Mouse (Mus musculus): Measurements from ENCODE around the gene Fstl3. TPM values are rescaled to one million over a fixed set of nuclear protein-coding genes. Genes with fewer than 3 reads are reported as not detected.

Gene Fstl3
- polyA plus RNA-seq, 1 experiment from 2014 or later: 2.8 TPM

- peak overlapping the region; percentile 57; the same call in 1 of the 2 replicates for H3K9ac ChIP-seq
- WGBS: 93% methylated on average over 7 of the region's 7 CpGs
- no peaks in the 10 kb centered on the region for H3K27me3 ChIP-seq
- H3K9me3 ChIP-seq: no peaks in the 10 kb centered on the region
- H3K27ac ChIP-seq (replicated peaks): no peak overlapping the region
- H3K4me2 ChIP-seq: no peak overlapping the region
- peaks cover 32% of the 10 kb centered on the region for H3K36me3 ChIP-seq
- H3K4me3 ChIP-seq: no peak overlapping the region
- peaks cover 40% of the 10 kb centered on the region for H3K4me1 ChIP-seq (replicated peaks)
- ATAC-seq (ENCODE audit: low read depth): no peak
Measured at GRCm38 (mm10) chr10:79764234-79764633, 12.8 kb upstream of the Fstl3 start.

GRCm38 (mm10) chr10:79765228-79765745 lies 11.8 kb upstream of the Fstl3 start:
- Histone ChIP-seq H3K9ac (peak overlapping the region; percentile 96), H3K4me1 (replicated peaks) (peaks cover 40% of the 10 kb centered on the region), H3K36me3 (peaks cover 25% of the 10 kb centered on the region), H3K4me3 (peak overlapping the region; percentile 95), H3K27me3 (no peaks in the 10 kb centered on the region), H3K27ac (replicated peaks) (no peak overlapping the region), H3K9me3 (no peaks in the 10 kb centered on the region), H3K4me2 (peak overlapping the region; percentile 96)
- WGBS: 80% methylated on average over 2 of the region's 2 CpGs
- no peak for ATAC-seq (ENCODE audit: low read depth)

- ATAC-seq (ENCODE audit: low read depth): no peak
- WGBS: 10% methylated on average over 16 of the region's 16 CpGs
- H3K27ac ChIP-seq (replicated peaks): peak overlapping the region; percentile 94
Measured at GRCm38 (mm10) chr10:79766001-79766507, 11.0 kb upstream of the Fstl3 start.

GRCm38 (mm10) chr10:79766508-79767325 lies 10.4 kb upstream of the Fstl3 start, which contains the start of gene Rnf126:
TSS of gene Rnf126 (minus strand) at chr10:79766952.
- H3K9me3 ChIP-seq: no peaks in the 10 kb centered on the region
- peak; percentile 92 for ATAC-seq (ENCODE audit: low read depth)
- peak within 1 kb of the TSS; percentile 95 for H3K4me3 ChIP-seq
- no peaks in the 10 kb centered on the region for H3K27me3 ChIP-seq
- under 1% methylated on average over 87 of the region's 101 CpGs for WGBS
- peak within 1 kb of the TSS; percentile 96 for H3K9ac ChIP-seq
- H3K4me1 ChIP-seq (replicated peaks): peaks cover 40% of the 10 kb centered on the region
- H3K36me3 ChIP-seq: peaks cover 11% of the 10 kb centered on the region
- peak within 1 kb of the TSS; percentile 96 for H3K4me2 ChIP-seq
- H3K27ac ChIP-seq (replicated peaks): peak within 1 kb of the TSS; percentile 94

More at GRCm38 (mm10) chr10:79766001-79766507, 11.0 kb upstream of the Fstl3 start:
- Histone ChIP-seq H3K4me2 (peak overlapping the region; percentile 96), H3K4me3 (peak overlapping the region; percentile 95), H3K4me1 (replicated peaks) (peaks cover 40% of the 10 kb centered on the region), H3K36me3 (peaks cover 18% of the 10 kb centered on the region), H3K27me3 (no peaks in the 10 kb centered on the region), H3K9ac (peak overlapping the region; percentile 96), H3K9me3 (no peaks in the 10 kb centered on the region)

DNA sequence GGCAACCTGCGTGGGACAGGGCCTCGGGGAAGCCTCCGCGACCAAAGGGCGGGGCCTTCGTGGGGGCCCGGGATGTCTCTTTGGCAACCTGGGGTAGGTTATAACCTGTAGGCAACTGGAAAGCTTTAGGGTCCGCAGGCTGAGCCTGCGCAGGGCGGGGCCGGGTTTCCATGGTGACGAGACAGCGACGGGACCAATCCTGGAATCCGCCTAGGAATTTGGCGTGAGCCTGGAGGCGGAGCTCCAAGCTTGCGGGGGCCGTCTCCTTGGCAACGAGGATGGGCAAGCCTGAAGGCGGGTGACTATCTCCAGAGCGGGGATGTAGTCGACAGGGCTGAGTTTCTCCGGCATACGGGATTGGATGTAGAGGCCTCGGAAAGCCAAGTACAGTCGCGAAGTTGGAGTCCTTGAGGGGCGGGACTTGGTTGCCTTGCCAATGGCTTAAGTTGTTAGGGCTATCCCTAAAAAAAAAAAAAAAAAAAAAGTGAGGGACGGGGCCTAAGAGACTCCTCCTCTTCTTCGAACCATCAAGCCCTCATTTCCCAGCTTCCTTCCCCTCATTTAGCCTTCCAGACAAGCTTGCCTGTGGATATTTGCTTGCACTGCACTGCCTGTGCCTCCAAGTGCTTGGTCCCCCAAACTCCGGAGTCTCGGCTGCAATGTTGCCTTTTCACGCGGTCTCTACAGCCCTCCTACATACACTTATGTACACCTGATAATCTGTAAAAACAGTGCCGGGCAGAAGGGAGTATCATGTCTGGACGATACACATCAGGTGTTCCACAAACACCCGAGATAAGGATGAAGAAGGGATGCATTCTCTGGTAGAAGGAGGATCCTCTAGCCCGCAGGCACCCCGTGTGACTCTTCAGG lies 9.5 kb upstream of the Fstl3 start:
- Histone ChIP-seq H3K4me3 (peak overlapping the region; percentile 95), H3K4me1 (replicated peaks) (peaks cover 40% of the 10 kb centered on the region), H3K4me2 (peak overlapping the region; percentile 96), H3K27me3 (no peaks in the 10 kb centered on the region), H3K27ac (replicated peaks) (peak overlapping the region; percentile 94), H3K36me3 (peaks cover 2% of the 10 kb centered on the region; the same call in 1 of the 2 replicates), H3K9ac (peak overlapping the region; percentile 96), H3K9me3 (no peaks in the 10 kb centered on the region)
- ATAC-seq (ENCODE audit: low read depth): peak; percentile 88
- WGBS: 12% methylated on average over 40 of the region's 40 CpGs

DNA sequence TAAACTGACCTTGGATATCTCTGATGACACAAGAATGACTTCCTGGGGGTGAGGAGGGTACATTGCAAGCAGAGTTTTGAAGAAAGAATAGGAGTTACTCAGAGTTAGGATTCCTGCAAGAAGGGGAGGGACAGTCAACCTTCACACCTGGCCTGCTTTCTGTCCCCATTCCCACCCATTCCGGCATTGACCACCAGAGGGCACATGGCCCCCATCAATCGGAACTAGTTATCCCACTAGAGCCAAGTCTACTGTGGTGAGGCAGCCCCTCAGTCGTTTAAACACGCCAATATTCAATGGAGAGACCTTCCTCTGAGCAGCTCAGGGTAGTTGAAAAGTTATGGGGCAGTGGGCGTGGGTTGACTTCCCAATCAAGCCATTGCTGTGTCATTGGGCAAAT lies 8.7 kb upstream of the Fstl3 start:
- H3K4me2 ChIP-seq: peak overlapping the region; percentile 96
- peaks cover 40% of the 10 kb centered on the region for H3K4me1 ChIP-seq (replicated peaks)
- H3K4me3 ChIP-seq: 0 out of 2 replicates have a peak overlapping the region, but pooled peaks have one; percentile 95
- no peaks in the 10 kb centered on the region for H3K27me3 ChIP-seq
- no peaks in the 10 kb centered on the region for H3K36me3 ChIP-seq
- no peak for ATAC-seq (ENCODE audit: low read depth)
- no peak overlapping the region for H3K27ac ChIP-seq (replicated peaks)
- H3K9me3 ChIP-seq: no peaks in the 10 kb centered on the region
- WGBS: under 1% methylated on average over 5 of the region's 5 CpGs
- no peak overlapping the region for H3K9ac ChIP-seq

GRCm38 (mm10) chr10:79769329-79769728 lies 7.7 kb upstream of the Fstl3 start:
- Histone ChIP-seq H3K27ac (replicated peaks) (no peak overlapping the region), H3K27me3 (no peaks in the 10 kb centered on the region), H3K9ac (no peak overlapping the region), H3K4me2 (no peak overlapping the region), H3K4me3 (no peak overlapping the region), H3K4me1 (replicated peaks) (peaks cover 32% of the 10 kb centered on the region), H3K36me3 (no peaks in the 10 kb centered on the region), H3K9me3 (no peaks in the 10 kb centered on the region)
- no peak for ATAC-seq (ENCODE audit: low read depth)
- 48% methylated on average over 4 of the region's 4 CpGs for WGBS

DNA sequence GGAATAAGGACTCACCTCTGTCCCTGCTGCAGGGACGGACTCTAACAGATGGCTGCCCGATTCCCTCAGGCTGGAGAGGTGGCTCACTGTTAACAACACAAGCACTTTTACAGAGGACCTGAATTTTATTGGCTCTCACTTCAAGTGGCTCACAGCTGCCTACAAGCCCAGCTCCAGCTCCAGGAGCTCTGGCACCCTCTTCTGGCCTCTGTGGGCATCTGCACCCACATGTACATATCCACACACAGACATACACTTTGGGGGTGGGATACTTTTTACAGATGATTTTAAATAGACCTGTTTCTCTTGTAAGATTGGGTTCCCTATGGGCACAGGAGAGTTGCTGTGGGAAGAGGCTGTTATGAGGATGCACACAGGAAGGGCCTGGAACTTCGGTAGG lies 4.8 kb upstream of the Fstl3 start:
- Histone ChIP-seq H3K27me3 (peaks cover 14% of the 10 kb centered on the region), H3K9me3 (peaks cover 6% of the 10 kb centered on the region; the same call in 1 of the 2 replicates), H3K36me3 (no peaks in the 10 kb centered on the region), H3K4me3 (no peak overlapping the region), H3K27ac (replicated peaks) (no peak overlapping the region), H3K4me1 (replicated peaks) (peaks cover 20% of the 10 kb centered on the region), H3K9ac (no peak overlapping the region), H3K4me2 (no peak overlapping the region)
- ATAC-seq (ENCODE audit: low read depth): no peak
- WGBS: 94% methylated on average over 3 of the region's 3 CpGs

DNA sequence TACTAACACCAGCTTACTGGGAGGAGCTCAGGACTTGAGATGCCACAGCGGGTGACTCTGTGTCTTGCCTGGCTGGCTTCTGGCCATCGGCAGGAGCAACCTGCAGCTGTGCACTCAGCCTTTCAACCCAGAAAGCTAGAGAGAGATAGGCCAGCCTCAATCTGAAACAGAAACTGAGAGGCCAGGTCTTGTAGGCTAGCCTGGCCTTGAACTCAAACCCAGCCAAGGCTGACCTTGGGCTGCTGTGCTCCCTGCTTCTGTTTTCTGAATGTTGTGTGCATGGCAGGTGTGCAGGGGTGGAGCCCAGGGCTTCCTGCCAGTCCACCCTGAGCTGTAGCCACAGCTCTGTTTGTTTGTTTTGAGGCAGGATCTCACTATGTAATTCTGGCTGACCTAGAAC lies 3.9 kb upstream of the Fstl3 start:
- no peaks in the 10 kb centered on the region for H3K36me3 ChIP-seq
- no peak overlapping the region for H3K9ac ChIP-seq
- peaks cover 23% of the 10 kb centered on the region for H3K27me3 ChIP-seq
- H3K4me3 ChIP-seq: no peak overlapping the region
- no peak overlapping the region for H3K27ac ChIP-seq (replicated peaks)
- H3K9me3 ChIP-seq: peaks cover 6% of the 10 kb centered on the region; the same call in 1 of the 2 replicates
- no peak overlapping the region for H3K4me2 ChIP-seq
- ATAC-seq (ENCODE audit: low read depth): no peak
- H3K4me1 ChIP-seq (replicated peaks): peaks cover 20% of the 10 kb centered on the region
- 93% methylated on average over 2 of the region's 2 CpGs for WGBS

DNA sequence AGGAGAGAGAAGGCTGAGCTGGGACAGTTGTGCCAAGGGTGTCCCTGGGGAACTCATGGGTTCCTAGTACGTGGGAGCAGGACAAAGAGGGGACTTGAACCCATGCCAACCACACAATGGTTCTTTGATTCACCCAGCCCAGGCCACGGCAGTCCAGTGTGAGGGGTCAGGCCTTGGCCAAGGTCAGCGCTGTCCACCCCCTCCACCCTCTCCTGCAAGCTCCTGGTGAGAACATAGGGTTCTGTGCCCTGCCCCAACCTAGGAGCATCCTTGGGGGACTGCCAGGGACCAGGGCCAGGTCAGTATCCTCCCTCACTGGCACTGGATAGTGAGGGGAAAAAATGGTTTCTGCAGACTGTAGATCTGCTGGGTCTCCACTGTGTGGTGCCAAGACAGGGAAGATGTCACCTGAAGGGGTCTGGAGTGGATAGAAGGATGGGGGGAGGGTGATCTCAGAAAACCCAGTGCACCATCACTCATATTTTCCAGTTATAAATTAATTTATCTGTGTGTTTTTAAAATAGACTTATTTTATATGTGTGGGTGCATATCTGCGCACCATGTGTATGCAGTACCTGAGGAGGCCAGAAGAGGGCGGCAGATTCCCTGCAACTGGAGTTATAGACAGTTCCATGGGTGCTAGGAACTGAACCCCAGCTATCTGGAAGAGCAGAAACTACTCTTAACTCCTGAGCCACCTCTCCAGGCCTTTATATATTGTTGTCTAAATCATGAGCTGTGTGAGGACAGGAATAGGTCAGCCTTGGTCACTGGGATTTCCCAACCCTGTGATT lies 2.4 kb upstream of the Fstl3 start:
- Histone ChIP-seq H3K9ac (no peak overlapping the region), H3K27me3 (peaks cover 38% of the 10 kb centered on the region), H3K4me1 (replicated peaks) (peaks cover 27% of the 10 kb centered on the region), H3K36me3 (no peaks in the 10 kb centered on the region), H3K4me3 (no peak overlapping the region), H3K9me3 (peaks cover 6% of the 10 kb centered on the region; the same call in 1 of the 2 replicates), H3K4me2 (no peak overlapping the region), H3K27ac (replicated peaks) (no peak overlapping the region)
- no peak for ATAC-seq (ENCODE audit: low read depth)
- 65% methylated on average over 5 of the region's 5 CpGs for WGBS

- Histone ChIP-seq H3K9me3 (peaks cover 6% of the 10 kb centered on the region; the same call in 1 of the 2 replicates), H3K27ac (replicated peaks) (no peak overlapping the region), H3K4me1 (replicated peaks) (peaks cover 44% of the 10 kb centered on the region), H3K4me3 (no peak overlapping the region), H3K9ac (no peak overlapping the region), H3K27me3 (peaks cover 60% of the 10 kb centered on the region), H3K4me2 (peak overlapping the region; percentile 55; the same call in 1 of the 2 replicates), H3K36me3 (no peaks in the 10 kb centered on the region)
- ATAC-seq (ENCODE audit: low read depth): peak; percentile 16; the same call in 1 of the 2 replicates
- 13% methylated on average over 15 of the region's 15 CpGs for WGBS
Measured at GRCm38 (mm10) chr10:79778006-79778405, 934 bp downstream of the Fstl3 start.

All from neural tube, embryonic 13.5 days (tissue).